Mouse (Mus musculus) midbrain, embryonic 11.5 days (tissue): ENCODE measurements around the gene Litaf. TPM values are rescaled to one million over a fixed set of nuclear protein-coding genes. Genes with fewer than 3 reads are reported as not detected.

Source experiments
- ATAC-seq: fragments of 200-750 bp; cut with Nextera tagmentation; 2 replicates; pipeline ENCODE4 v1.8.0; 2017; ENCODE audit warnings: moderate TSS enrichment, moderate library complexity; ENCODE audit not compliant: low FRiP score
- DNase-seq: peaks from one replicate; pipeline ENCODE4 v3.0.0; 2015; ENCODE audit warnings: low spot score; ENCODE audit errors: missing footprints
- H3K27ac ChIP-seq: fragments of 300-500 bp; sonication (generic); 2 replicates; pipeline ENCODE4 v1.5.1; 2014; ENCODE audit warnings: low read depth, low read length
- H3K27me3 ChIP-seq: fragments of 300-500 bp; sonication (generic); 2 replicates; pipeline ENCODE4 v1.6.1; 2014; ENCODE audit warnings: mild to moderate bottlenecking, low read length, moderate library complexity, mixed read lengths; ENCODE audit not compliant: control insufficient read depth, insufficient read depth
- H3K36me3 ChIP-seq: fragments of 300-500 bp; sonication (generic); 2 replicates; pipeline ENCODE4 v1.6.1; 2014; ENCODE audit warnings: mild to moderate bottlenecking, low read length, moderate library complexity, mixed read lengths; ENCODE audit not compliant: control insufficient read depth, insufficient read depth
- H3K4me1 ChIP-seq: fragments of 300-500 bp; sonication (generic); 2 replicates; pipeline ENCODE4 v1.6.1; 2014; ENCODE audit warnings: low read length; ENCODE audit not compliant: control insufficient read depth, insufficient read depth
- H3K4me2 ChIP-seq: fragments of 300-500 bp; sonication (generic); 2 replicates; pipeline ENCODE4 v1.6.1; 2014; ENCODE audit warnings: mild to moderate bottlenecking, moderate library complexity
- H3K4me3 ChIP-seq: fragments of 300-500 bp; sonication (generic); 2 replicates; pipeline ENCODE4 v1.5.1; 2014; ENCODE audit warnings: low read depth, low read length
- H3K9ac ChIP-seq: fragments of 300-500 bp; sonication (generic); 2 replicates; pipeline ENCODE4 v1.6.1; 2014; ENCODE audit warnings: low read length
- H3K9me3 ChIP-seq: fragments of 300-500 bp; sonication (generic); 2 replicates; pipeline ENCODE4 v1.6.1; 2016; ENCODE audit warnings: low read length; ENCODE audit not compliant: control insufficient read depth
- WGBS: fragments of 180-500 bp; shearing (Covaris S2); extraction: QIAGEN DNeasy Blood & Tissue Kit; methylation state at CpG from one replicate; pipeline ENCODE4 v1.1.7; 2014; 5-methylcytosine and 5-hydroxymethylcytosine counted together
- polyA plus RNA-seq: library from polyadenylated mRNA; unstranded; fragments of >200 nt; fragmentation: Nextera tagmentation; extraction: Ambion mirVana; gene quantifications from 2 replicates; pipeline ENCODE4 v1.2.1, GENCODE M21; 2014

Gene Litaf
- polyA plus RNA-seq, 1 experiment from 2014 or later: 61.8 TPM

DNA sequence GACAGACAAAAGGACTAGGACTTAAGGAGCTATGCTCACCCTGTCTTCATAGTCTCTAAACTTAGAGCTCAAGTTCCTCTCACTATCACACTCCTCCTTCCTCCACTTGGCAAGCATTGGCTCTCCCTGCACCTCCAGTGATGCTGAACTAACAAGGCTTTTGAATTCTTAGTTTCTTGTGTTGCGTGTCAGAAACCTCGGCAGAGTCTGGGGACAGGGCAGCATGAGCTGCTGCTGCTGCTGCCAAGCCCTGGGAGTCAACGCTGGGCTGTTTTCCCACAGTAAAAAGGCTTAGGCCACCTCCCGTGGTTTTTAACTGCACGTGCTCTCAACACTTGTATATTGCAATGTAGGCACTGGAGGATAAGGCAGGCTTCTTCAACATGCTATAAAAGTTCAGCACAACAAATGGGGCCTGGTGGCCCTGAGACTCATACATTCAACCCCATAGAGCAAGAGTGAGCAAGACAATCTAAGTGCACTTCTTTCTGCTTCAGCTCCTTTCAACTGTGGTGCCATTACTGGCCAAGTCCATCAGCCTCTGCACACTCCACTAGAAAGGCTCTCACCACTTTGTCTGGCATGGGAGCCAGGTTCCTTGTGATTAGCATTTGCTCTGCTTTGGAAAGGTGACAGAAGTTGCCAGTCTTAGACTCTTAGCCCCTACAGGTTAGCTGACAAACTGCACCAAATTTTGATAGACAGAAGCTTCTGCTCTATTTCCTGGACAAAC is 21.1 kb upstream of the Litaf start:
- ATAC-seq (no peak), DNase-seq (no peak)
- Histone ChIP-seq H3K4me1 (no peaks in the 10 kb centered on the region), H3K9ac (no peak overlapping the region), H3K36me3 (peaks cover 15% of the 10 kb centered on the region), H3K27ac (no peak overlapping the region), H3K27me3 (no peaks in the 10 kb centered on the region), H3K4me2 (no peak overlapping the region), H3K9me3 (no peaks in the 10 kb centered on the region), H3K4me3 (no peak overlapping the region)
- 67% methylated on average over 5 of the region's 5 CpGs for WGBS

- H3K36me3 ChIP-seq: peaks cover 15% of the 10 kb centered on the region
- WGBS: 92% methylated on average over 3 of the region's 3 CpGs
- H3K4me2 ChIP-seq: no peak overlapping the region
- no peaks in the 10 kb centered on the region for H3K27me3 ChIP-seq
- H3K9ac ChIP-seq: no peak overlapping the region
- ATAC-seq (no peak), DNase-seq (no peak)
- no peaks in the 10 kb centered on the region for H3K4me1 ChIP-seq
- H3K9me3 ChIP-seq: no peaks in the 10 kb centered on the region
- no peak overlapping the region for H3K27ac ChIP-seq
- no peak overlapping the region for H3K4me3 ChIP-seq
These were observed 20.3 kb upstream of the Litaf start for GRCm38 (mm10) chr16:11086299-11086698.

DNA sequence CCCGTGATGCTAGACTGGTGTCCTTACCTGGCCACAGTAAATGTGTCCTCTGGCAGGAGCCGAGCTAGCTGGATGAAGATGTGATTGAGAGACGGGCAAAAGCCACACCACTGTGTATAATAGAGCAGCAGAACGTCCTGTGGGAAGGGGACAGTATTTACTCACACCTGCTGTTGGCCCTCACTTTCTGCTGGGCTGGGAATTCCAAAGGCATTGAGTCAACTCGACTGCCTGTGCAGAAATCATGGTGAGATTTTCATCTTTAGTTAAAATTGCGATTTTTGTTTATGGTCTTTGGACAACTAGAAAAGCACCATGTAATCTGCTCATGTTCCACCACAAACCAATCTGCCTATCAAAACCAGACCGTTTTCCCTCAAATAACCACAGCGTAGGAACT is 18.2 kb upstream of the Litaf start:
- Histone ChIP-seq H3K4me2 (no peak overlapping the region), H3K36me3 (peaks cover 16% of the 10 kb centered on the region; the same call in 1 of the 2 replicates), H3K9ac (no peak overlapping the region), H3K27me3 (no peaks in the 10 kb centered on the region), H3K4me1 (no peaks in the 10 kb centered on the region), H3K9me3 (no peaks in the 10 kb centered on the region), H3K27ac (no peak overlapping the region), H3K4me3 (no peak overlapping the region)
- ATAC-seq (no peak), DNase-seq (no peak)
- 92% methylated on average over 8 of the region's 8 CpGs for WGBS

DNA sequence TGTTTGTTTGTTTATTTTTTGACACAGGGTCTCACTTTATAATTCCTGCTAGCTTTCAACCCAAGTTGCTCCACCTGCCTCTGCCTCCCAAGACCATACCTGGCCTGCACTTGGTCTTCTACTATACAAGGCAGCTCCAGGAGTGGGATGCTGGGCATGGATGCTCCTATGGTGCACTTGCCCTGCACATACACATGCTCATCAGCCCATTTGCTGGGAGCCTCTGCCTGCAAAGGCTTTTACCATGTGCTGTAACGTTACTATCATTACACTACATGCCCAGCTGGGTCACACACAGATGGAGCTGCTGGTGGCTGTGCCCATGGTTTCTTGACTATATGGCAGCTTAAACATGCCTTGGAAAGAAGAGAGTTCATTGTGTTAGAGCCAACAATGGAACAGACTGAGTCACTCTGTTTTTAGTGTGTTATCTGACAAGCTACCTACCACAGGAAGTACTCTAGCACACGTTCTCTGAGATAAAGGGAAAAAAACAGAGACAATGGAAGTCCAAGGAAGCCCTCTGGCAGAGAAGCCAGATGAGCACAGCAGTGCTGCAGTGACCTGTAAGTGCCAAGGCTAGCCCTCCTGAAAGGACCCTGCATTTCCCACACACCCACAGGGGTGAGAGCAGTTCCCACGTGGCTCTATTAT is 12.4 kb upstream of the Litaf start:
- ATAC-seq: no peak

GRCm38 (mm10) chr16:11077601-11078201 is 11.7 kb upstream of the Litaf start:
- ATAC-seq (no peak), DNase-seq (no peak)
- Histone ChIP-seq H3K27ac (no peak overlapping the region), H3K9me3 (no peaks in the 10 kb centered on the region), H3K4me3 (no peak overlapping the region), H3K4me1 (no peaks in the 10 kb centered on the region), H3K36me3 (peaks cover 21% of the 10 kb centered on the region; the same call in 1 of the 2 replicates), H3K27me3 (no peaks in the 10 kb centered on the region), H3K9ac (no peak overlapping the region), H3K4me2 (no peak overlapping the region)
- WGBS: 93% methylated on average over 9 of the region's 9 CpGs

More for the DNA sequence above, 12.4 kb upstream of the Litaf start:
- peaks cover 25% of the 10 kb centered on the region; the same call in 1 of the 2 replicates for H3K36me3 ChIP-seq
- H3K4me2 ChIP-seq: no peak overlapping the region
- H3K27me3 ChIP-seq: no peaks in the 10 kb centered on the region
- H3K9me3 ChIP-seq: no peaks in the 10 kb centered on the region
- H3K27ac ChIP-seq: no peak overlapping the region
- H3K4me1 ChIP-seq: no peaks in the 10 kb centered on the region
- 86% methylated on average over 3 of the region's 3 CpGs for WGBS
- H3K9ac ChIP-seq: no peak overlapping the region
- no peak for DNase-seq
- no peak overlapping the region for H3K4me3 ChIP-seq

GRCm38 (mm10) chr16:11073060-11073459 is 7.1 kb upstream of the Litaf start:
- Histone ChIP-seq H3K27ac (no peak overlapping the region), H3K4me3 (no peak overlapping the region), H3K4me2 (no peak overlapping the region), H3K27me3 (no peaks in the 10 kb centered on the region), H3K9me3 (no peaks in the 10 kb centered on the region), H3K4me1 (peaks cover 16% of the 10 kb centered on the region), H3K9ac (no peak overlapping the region), H3K36me3 (peaks cover 26% of the 10 kb centered on the region)
- 76% methylated on average over 6 of the region's 6 CpGs for WGBS
- DNase-seq: no peak
- ATAC-seq: no peak

DNA sequence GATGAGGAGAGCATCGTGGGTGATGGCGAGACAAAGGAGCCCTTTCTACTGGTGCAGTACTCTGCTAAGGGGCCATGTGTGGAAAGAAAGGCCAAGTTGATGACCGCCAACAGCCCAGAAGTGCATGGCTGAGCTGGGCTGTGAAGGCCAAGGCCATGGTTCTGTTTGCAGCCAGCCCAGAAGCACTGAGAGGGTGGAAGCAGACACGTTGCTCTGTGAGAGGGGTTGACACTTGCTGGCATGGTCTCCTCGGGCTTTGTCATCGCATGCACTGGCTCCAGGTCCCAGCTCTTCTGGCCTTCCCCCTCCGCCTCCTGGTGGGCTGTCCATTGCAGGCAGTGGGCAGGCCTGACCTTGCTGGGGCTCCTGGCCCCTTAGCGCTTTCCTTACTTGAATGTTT is 6.5 kb upstream of the Litaf start:
- no peak overlapping the region for H3K4me2 ChIP-seq
- H3K4me3 ChIP-seq: no peak overlapping the region
- H3K9ac ChIP-seq: no peak overlapping the region
- H3K27me3 ChIP-seq: no peaks in the 10 kb centered on the region
- 91% methylated on average over 8 of the region's 8 CpGs for WGBS
- no peak for DNase-seq
- no peak overlapping the region for H3K27ac ChIP-seq
- H3K36me3 ChIP-seq: peaks cover 26% of the 10 kb centered on the region
- ATAC-seq: no peak
- no peaks in the 10 kb centered on the region for H3K9me3 ChIP-seq
- H3K4me1 ChIP-seq: peaks cover 22% of the 10 kb centered on the region

DNA sequence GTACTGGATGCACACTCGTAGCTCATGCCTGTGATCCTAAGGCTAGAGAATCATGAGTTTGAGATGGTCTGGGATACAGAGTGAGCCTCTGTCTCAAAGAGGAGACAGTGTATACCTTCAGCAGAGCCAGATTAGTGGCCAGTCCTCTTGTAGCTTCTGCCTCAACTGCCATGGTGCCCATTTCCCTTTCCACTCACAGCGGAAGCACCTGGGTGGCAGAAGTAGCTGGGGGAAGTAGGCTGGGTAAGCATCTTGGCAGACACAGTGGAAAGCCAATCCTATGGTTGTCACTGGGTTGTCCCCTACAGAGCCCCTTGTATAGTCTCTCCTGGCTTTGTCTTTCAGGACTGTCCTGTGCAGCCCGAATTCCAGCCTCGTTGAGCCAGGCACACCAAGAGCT is 5.9 kb upstream of the Litaf start:
- Histone ChIP-seq H3K36me3 (peaks cover 26% of the 10 kb centered on the region), H3K27ac (no peak overlapping the region), H3K9ac (no peak overlapping the region), H3K9me3 (no peaks in the 10 kb centered on the region), H3K4me3 (no peak overlapping the region), H3K27me3 (no peaks in the 10 kb centered on the region), H3K4me1 (peaks cover 26% of the 10 kb centered on the region), H3K4me2 (no peak overlapping the region)
- 88% methylated on average over 4 of the region's 4 CpGs for WGBS
- DNase-seq: no peak
- no peak for ATAC-seq

- H3K9ac ChIP-seq: no peak overlapping the region
- H3K27me3 ChIP-seq: no peaks in the 10 kb centered on the region
- ATAC-seq (no peak), DNase-seq (no peak)
- no peak overlapping the region for H3K27ac ChIP-seq
- H3K4me1 ChIP-seq: peaks cover 26% of the 10 kb centered on the region
- peaks cover 26% of the 10 kb centered on the region for H3K36me3 ChIP-seq
- no peak overlapping the region for H3K4me2 ChIP-seq
- WGBS: 80% methylated on average over 5 of the region's 5 CpGs
- H3K9me3 ChIP-seq: no peaks in the 10 kb centered on the region
- no peak overlapping the region for H3K4me3 ChIP-seq
These were observed 5.2 kb upstream of the Litaf start for GRCm38 (mm10) chr16:11071176-11071575.
